Mouse (Mus musculus) megakaryocyte, embryonic 14.5 days (primary cell): ENCODE results near the gene Ptprm.

ENCODE experiments used
- FLI1 ChIP-seq: IDR thresholded peaks from 2 replicates; pipeline ENCODE4 v1.6.1; 2012; ENCODE audit warnings: low read length, inconsistent platforms, mixed read lengths
- GATA1 ChIP-seq: IDR thresholded peaks from 3 replicates; pipeline ENCODE4 v1.6.1; 2012; ENCODE audit warnings: mixed read lengths, low read length, inconsistent platforms, borderline replicate concordance

DNA sequence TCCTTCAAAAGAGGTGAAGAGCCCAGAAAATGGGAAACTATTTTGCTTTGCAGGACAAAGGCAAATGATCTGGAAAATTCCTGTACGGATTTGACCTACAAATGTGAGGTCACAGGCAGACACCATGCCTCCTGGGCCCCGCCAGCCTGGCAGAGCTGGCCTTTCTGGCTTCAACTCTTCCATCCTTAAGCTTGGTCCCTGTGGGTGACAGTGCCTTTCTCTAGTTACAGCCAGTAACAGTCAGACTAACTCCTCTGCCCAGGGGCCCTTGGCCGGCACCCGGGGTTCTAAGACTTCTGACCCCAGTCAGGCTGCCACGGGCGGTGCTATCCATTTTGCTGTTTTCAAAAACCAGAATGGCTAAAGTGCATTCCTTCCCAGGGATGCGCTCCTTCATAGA, 217.4 kb downstream of the Ptprm start:
- TF ChIP-seq GATA1 (no peak), FLI1 (no peak)
